Mouse (Mus musculus) A20 (cell line): ENCODE results near the gene Hist2h2aa2.
"Not testable (repeated sequence)": the region's sequence is repeated elsewhere in the genome, so short reads cannot be mapped to it uniquely, and the experiment has no call there.

Source experiments
- DNase-seq: peaks from one replicate; pipeline ENCODE4 v3.0.0-alpha.2; 2011; ENCODE audit warnings: low read depth, low spot score

Gene Hist2h2aa2

DNA sequence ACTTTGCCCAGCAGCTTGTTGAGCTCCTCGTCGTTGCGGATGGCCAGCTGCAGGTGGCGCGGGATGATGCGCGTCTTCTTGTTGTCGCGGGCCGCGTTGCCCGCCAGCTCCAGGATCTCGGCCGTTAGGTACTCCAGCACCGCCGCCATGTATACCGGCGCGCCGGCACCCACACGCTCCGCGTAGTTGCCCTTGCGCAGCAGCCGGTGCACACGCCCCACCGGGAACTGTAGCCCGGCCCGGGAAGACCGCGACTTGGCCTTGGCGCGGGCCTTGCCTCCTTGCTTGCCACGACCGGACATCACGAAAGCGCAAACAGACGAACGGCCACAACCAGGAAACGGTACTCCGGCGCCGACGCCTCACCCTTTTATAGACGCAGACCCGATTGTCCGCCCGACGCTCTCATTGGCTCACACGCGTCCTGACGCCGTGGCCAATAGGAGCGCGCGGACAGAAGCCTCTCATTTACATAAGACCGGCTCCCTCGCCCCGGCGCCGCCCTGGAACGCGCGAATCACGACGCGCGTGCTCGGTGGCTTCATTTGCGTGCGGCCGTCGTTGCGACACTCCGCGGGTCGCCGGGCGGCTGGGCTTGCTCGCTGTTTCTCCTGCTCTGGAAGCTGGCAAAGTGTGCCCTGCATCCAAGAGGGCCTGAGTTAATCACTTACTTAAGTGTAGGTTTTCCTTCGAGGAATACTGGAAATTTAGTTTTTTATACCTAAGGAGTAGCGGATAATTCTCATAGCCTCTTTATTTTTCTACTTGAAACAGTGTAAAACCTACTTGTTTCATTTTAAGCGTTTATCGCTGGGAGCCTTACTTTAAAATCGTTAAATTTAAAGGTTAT lies at the start of gene Hist2h2aa2:
TSS of gene Hist2h2aa2 (minus strand) at position 328 of the 850 bp plus-strand sequence.
- DNase-seq: peak; percentile 75

DNA sequence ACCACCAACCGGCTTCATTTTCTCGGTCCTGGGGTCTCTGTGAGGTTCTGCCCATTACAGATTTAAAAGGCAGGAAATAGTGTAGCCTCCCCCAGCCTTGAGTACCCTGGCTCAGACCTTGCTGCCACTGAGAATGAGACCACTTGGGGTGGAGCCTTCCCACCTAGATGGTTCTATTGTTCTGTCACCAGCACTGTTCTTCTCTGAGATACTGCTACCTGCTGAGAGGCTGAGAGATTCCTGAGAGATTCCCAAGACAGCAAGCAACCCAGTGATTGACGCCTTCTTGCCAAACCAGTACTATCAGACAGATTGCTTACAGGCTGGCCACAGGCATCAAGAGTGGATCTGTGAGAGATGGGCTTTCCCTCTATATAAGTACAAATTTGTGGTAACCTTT lies 49.1 kb upstream of the Hist2h2aa2 start:
- no peak for DNase-seq

DNA sequence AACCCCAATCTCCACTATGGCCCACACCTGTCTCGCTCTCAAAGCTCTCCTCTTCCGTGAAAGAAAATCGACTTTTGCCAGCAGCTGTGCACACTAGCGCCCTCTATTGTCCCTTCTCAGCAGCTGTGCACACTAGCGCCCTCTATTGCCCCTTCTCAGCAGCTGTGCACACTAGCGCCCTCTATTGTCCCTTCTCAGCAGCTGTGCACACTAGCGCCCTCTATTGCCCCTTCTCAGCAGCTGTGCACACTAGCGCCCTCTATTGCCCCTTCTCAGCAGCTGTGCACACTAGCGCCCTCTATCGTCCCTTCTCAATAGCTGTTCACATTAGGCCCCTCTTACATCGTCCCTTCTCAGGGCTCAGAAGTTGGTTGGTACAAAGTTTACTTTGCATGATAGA lies 47.3 kb upstream of the Hist2h2aa2 start:
- not testable (repeated sequence) for DNase-seq

DNA sequence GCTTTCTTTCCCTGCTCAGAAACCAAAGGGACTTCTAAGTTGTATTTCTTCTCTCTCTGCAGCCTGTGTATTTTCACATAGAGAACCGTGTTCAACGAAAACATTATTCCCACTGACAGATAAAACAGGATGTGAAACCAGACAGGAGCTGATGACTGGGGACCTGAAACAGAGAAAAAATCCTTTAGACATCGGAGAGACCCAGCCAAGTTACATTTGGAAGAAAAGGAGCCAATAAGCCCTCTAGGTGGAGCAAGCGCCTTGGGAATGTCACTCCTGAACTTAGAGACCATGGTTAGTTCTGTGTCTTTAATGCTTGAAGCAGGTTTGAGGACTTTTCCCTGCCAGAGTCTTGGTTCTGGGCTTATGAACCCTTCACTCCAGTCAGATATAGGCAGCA lies 44.4 kb upstream of the Hist2h2aa2 start:
- DNase-seq: peak; percentile 44

DNA sequence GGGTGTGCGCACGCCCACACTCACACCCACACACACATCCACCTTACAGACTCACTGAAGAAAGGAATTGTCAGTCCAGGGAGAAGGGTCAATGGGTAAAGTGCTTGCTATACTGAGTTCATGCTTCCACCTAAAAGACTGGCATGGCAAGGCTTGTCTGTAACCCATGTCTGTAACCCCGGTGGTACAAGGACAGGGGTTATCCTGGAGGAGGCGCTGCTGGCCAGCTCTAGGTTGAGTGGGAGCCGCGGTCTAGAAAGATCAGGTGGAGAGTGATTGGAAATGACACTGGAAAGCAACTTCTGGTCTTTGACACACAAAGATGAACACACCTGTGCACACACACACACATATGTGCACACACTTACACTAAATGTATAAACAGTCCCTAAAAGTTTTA lies 40.6 kb upstream of the Hist2h2aa2 start:
- no peak for DNase-seq

DNA sequence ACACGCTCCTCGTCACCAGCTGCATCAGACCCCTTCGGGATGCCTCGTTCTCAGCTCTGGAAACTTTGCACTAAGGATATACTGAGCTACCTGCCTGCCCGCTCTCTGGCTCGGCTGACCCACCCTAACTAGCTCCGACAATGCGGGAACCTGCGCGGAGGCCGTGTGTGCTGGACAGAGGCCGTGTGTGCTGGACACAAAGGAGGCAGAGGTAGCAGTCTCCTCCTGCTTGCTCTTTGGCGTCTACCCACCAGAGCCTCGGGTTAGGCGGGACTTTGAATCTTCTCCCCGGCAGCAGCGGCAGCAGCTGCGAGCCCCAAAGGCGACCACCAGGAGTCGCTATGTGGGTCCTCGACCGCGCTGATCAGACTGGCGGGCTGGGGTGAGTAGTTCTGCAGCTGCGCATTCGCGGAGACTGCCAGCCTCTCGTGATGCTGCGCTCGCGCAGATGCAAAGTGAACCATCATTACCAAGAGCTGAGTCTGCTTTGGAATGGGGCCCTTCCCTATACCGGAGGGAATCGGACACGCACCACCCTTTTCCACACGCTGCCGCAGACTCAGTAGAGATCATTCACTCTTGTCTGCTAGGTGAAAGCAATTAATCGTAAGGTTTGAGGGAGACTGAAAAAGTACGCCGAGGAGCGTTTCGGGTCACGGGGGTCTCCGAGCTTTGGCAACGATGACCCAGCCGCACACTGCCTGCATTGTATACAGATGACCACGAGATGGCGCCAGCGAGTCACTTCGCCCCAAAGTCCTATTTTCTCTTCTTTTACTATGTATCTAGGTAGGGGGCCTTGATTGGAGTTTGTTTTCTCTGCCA lies 37.9 kb upstream of the Hist2h2aa2 start:
- peak; percentile 96 for DNase-seq

DNA sequence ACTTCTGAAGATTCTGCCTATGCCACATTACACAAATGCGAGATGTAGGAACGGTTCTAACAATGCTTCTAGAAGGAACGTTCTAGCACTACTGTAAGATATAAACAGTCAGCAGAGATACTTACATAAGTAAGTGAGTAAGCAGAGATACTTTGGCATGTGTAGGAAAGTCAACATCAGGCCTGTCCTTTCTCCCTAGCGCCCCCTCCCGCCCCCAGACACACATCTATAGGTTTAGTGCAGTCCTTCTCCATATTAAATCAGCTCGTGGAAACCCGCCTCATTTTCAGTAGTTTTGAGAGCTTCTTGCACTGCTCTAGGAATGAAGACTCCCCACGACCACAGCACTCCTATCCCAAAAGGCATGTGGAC lies 37.3 kb upstream of the Hist2h2aa2 start:
- peak; percentile 85 for DNase-seq

DNA sequence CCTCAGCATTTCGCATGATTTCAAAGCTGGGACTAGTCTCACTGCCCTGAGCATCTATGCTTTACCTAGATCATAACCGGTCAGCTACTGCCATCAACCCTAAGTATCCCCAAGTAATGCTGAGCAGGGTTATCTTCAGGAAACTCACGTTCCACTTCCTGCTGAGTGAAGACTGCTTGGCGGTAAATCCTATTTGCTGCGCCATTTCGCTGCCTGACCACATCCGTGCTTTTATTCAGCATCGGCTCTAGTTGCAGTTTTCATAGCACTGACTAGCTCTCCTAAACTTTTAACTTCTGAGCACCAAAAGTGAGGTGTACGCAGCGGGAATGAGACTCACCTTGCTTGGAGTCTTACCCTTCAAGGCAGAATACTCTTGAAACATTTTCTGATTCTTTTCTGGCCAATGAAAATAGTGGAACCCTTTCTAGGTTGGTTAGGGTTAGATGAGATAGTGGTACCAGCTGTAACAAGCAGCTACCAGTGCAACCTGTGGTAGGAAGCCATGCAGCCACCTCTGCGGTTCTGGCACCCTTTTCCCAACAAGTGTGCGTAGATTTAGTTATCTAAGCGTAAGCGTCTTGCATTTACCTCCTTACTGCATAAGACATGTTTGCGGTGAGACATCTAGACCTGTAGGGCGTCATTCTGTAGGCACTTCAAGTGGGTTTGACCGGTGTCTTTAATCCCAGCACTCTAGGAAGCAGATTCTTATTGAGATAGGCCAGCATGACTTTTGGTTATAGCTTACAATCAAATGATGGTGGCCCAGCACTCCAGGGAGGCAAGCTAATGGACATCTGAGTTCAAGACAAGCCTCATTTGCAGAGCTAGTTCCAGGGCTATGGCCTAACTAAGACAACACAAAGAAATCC lies 33.8 kb upstream of the Hist2h2aa2 start:
- peak; percentile 80 for DNase-seq

DNA sequence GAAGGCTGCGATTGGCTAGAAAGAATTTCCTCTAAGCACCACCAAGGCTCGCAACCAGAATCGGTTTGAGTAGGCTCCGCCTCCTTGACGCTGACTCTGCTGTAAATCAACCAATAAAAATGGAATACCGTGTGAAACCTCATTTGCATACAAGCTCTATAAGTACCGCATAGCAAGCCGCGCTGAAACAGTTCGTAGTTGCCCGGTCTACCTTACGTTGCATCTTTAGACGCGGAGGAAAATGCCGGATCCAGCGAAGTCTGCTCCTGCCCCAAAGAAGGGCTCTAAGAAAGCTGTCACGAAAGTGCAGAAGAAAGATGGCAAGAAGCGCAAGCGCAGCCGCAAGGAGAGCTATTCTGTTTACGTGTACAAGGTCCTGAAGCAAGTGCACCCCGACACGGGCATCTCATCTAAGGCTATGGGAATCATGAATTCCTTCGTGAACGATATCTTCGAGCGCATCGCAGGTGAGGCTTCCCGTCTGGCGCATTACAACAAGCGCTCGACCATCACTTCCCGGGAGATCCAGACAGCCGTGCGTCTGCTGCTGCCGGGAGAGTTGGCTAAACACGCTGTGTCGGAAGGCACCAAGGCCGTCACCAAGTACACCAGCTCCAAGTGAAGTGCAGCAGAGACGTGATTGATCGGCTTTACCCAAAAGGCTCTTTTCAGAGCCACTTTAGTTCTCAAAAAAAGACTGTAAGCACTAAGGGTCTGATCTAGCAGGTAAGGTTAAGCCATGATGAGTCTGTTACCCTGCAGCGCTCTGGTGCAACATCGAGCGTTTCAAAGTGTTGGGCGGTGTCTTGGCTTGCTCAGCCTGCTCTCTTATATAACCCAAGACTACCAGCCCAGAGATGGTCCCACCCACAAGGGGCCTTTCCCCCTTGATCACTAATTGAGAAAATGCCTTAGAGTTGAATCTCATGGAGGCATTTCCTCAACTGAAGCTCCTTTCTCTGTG lies 29.7 kb upstream of the Hist2h2aa2 start, which contains the start of gene Hist2h2bb:
TSS of gene Hist2h2bb (plus strand) at position 242 of the 964 bp plus-strand sequence.
- peak; percentile 98 for DNase-seq

DNA sequence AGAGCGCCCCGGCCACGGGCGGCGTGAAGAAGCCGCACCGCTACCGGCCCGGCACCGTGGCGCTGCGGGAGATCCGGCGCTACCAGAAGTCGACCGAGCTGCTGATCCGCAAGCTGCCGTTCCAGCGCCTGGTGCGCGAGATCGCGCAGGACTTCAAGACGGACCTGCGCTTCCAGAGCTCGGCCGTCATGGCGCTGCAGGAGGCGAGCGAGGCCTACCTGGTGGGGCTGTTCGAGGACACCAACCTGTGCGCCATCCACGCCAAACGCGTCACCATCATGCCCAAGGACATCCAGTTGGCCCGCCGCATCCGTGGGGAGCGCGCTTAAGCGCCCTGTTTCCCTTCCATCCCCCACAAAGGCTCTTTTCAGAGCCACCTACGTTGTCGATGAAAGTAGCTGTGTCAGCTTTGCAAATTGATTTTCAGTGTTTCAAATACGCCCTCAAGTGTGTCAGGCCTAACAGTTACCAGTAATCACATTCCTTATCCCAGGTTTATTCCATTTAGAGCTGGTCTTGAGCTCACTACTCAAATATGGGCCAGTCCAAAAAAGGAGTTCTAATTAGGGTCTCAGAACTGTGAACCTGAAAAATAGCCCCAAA lies 28.8 kb upstream of the Hist2h2aa2 start:
- DNase-seq: not testable (repeated sequence)

DNA sequence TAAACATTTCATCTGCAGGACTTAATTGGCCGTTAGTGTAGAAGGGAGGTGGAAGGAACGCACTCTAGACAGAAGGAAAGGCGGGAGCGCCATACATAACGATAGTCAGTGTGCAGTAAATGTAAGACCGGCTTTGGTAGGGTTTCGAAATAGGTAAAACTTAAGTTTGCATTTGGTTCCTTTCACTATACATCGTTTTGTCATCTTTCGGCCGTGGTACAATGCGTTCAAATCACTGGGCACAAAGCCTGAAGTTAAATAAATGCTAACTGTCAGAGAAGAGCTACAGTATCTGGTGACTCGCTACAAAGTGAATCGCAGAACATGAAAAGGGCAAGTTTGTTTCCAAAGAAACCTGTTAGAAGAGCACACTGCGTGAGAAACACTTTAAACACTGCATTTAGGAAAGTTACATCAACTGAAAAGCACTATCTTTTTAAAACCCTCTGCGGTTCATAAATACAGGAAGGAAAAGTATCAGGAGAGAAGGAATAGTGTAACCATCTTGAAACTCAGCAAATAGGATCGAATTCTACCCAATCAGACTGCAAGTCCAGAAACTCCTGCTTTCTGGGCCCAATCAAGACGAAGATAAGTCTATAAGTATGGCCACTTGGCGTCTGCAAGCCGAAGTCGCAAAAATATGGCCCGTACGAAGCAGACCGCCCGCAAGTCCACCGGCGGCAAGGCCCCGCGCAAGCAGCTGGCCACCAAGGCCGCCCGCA lies 28.1 kb upstream of the Hist2h2aa2 start, which contains the start of gene Hist2h3b:
TSS of gene Hist2h3b (plus strand) at position 604 of the 725 bp plus-strand sequence.
- DNase-seq: peak; percentile 92

DNA sequence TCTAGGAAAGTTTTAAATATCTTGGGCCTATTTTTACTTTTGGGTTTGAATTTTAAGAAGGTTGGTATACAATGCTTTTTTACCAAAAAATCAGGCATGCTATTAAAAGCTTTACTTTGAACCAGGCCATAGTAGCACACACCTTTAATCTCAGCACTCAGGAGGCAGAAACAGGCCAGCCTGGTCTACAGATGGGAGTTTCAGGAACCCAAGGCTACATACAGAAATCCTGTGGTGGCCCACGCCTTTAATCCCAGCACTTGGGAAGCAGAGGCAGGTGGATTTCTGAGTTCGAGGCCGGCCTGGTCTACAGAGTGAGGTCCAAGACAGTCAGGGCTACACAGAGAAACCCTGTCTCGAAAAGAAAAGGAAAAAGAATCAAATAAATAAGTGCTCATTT lies 27.5 kb upstream of the Hist2h2aa2 start:
- DNase-seq: peak; percentile 24

DNA sequence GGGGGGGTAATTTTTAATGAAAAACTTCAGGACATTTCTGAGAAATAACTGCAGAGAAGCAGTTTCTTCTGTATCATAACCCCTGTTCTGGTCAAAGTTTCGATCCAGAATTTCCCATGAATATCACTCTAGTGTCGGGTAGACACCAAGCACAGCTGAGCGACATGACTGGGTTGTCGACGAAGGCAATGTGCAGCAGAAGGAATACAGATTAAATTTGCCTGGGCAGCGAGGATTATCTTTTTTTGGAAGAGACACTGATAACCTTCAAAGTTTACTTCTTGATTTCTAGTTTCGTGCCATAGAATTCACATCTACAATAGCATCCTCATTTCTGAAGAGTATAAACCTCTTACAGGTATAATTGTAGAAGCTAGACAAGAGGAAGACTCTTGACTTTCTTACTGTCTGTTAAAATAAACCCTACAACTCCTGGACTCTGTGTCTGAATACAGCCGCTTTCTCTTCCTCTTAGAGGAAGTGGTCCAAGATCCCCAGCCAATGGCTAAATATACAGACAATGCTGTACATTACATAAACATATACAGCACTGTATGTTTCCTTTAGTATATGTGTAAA lies 26.1 kb upstream of the Hist2h2aa2 start:
- DNase-seq: peak; percentile 58

DNA sequence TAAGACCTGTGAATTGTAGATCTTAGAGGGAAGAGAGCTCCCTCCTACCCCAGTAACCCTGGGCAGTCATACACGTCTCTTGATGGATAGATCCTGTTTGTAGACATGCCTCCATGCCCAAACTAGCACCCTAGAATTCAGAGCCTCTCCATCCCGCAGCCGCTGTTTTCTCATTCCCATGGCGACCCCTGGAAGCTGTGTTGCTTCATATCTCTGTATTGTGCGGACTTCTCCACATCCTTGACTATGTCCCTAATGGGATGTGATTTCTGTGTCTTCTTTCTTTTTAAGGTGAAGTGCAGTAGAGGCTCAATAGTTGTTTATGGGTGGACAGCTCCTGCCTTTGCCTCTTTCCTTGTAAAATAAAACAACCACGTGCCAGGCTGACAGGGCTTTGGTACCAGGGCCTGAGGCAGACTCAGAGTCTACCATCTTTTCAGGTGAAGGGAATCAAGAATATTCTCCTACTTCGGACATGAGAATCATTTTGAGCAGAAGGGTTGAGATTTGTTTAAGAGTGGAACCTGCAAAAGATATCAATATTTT lies 24.4 kb upstream of the Hist2h2aa2 start:
- no peak for DNase-seq

DNA sequence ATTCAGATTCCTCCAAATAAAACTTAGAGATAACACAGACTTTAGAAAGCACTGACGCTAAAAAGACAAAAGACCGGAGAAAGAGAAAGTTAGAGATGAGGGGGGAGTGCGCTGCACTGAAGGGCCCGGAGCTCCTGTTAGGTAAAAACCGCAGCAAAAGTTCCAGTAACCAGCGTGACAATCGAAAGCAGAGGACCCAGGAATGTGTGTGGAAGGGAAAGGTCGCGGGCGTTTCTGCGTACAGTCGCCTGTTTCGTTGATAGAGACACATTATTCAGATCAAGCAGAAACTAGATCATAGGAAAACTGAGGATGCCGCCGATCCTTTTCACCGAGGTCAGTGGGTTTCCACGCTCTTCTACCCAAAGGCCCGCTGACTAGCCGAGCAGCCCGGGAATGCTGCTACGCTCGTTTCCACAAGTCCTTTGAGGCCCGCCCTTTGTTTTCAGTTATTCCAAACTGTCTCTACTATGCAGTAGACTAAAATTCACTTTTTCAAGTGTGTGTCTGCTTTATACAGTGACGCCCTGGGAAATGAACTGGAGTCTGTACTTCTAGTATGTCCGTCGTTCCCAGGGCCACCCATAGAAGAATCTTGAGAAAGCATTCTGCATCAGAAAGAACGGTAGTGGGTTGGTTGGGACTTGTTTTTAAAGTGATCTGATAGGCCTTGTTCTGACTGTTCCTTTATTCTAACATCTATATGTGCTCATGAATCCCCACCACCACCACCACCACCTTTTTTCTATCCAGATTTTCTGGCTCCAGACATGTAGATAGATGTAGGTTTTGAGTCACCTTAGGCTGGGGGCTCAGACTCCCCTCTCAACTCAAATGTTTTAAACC lies 23.7 kb upstream of the Hist2h2aa2 start:
- DNase-seq: no peak

DNA sequence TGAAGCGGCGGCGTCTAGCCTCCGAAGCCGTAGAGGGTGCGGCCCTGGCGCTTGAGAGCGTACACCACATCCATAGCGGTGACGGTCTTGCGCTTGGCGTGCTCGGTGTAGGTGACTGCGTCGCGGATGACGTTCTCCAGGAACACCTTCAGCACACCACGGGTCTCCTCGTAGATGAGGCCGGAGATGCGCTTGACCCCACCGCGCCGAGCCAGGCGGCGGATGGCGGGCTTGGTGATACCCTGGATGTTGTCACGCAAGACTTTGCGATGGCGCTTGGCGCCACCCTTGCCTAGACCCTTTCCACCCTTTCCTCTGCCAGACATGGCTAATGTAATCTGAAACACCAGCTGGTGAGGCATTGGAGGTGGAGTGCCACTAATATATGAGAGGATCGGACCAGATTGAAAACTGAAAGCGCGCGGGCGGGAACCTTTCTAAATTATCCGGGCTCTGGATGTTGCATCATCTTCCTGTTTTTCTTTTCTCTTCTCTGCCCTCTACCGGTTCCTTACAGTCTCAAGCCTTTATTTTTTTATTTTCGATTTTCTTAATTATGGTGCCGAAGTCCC lies 23.0 kb upstream of the Hist2h2aa2 start, which contains the start of gene Hist2h4:
TSS of gene Hist2h4 (minus strand) at position 333 of the 572 bp plus-strand sequence.
- DNase-seq: peak; percentile 98

DNA sequence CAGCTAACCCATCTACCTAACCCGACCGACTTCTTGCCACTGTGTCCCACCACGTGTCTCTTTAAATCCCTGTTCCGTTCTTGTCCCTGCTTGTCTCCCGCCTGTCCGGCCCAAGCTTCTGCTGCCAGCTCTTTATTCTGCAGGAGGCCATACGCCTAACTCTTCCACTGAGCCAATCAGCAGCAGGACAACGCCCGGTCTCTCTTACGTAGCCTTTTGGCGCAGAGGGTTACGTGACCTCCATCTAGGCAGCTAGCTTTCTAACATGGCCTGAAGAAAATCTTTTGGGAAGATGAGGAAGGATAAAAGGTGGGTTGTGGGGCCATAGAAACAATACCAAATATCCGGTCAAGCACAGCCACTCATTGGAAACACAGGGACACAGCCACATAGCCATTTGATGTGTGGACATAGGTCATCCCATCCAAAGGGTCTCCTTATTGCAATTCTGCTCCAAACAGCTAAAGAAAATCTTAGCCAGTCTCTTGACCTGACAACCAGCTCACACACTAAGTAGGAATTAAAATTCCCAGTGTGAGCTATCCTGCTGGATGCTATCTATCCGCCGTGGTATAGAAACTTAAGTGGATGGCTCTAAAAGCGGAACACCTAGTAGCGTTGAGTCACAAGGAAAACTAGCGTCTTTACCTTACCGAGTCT lies 22.3 kb upstream of the Hist2h2aa2 start:
- DNase-seq: peak; percentile 81
